In genomic region chr12:79068306-79068705, GRCm38 (mm10) we compare ENCODE assay signal across 10 mouse cellular contexts.
"Had no signal": no experiment of that assay in that cellular context is flagged by ENCODE, and none has a peak within 500 bp of the region (broad histone marks: within the 10 kb centered on the region; RNA-seq: fewer than 3 reads in every experiment).

No protein-coding gene starts in this region.

- H3K9me3 ChIP-seq: hindbrain, embryonic 12.5 days; limb, embryonic 12.5 days; liver, embryonic 13.5 days; lung, embryonic 15.5 days; midbrain, embryonic 13.5 days had no signal

- H3K4me3 ChIP-seq: hindbrain, embryonic 12.5 days; limb, embryonic 12.5 days; liver, embryonic 13.5 days; lung, embryonic 15.5 days; midbrain, embryonic 13.5 days had no signal

- H3K27me3 ChIP-seq: hindbrain, embryonic 12.5 days; limb, embryonic 12.5 days; liver, embryonic 13.5 days; lung, embryonic 15.5 days; midbrain, embryonic 13.5 days had no signal

- H3K36me3 ChIP-seq: liver, embryonic 13.5 days; lung, embryonic 15.5 days had no signal

- H3K4me2 ChIP-seq: hindbrain, embryonic 12.5 days; limb, embryonic 12.5 days; liver, embryonic 13.5 days; lung, embryonic 15.5 days; midbrain, embryonic 13.5 days had no signal

- DNase-seq: liver; liver, embryonic 13.5 days; liver, postnatal 0 days; lung, postnatal 14 days; thymus, postnatal 4 days had no signal

- H3K4me1 ChIP-seq: hindbrain, embryonic 12.5 days; limb, embryonic 12.5 days; lung, embryonic 15.5 days; midbrain, embryonic 13.5 days had no signal

- ATAC-seq: hindbrain, embryonic 16.5 days; liver, postnatal 0 days; midbrain, embryonic 13.5 days had no signal

- H3K27ac ChIP-seq: hindbrain, embryonic 12.5 days; limb, embryonic 12.5 days; liver, embryonic 13.5 days; lung, embryonic 15.5 days; midbrain, embryonic 13.5 days had no signal

- H3K9ac ChIP-seq: hindbrain, embryonic 12.5 days; limb, embryonic 12.5 days; liver, embryonic 13.5 days; liver, postnatal 0 days; lung, embryonic 15.5 days; midbrain, embryonic 13.5 days had no signal
